Mouse (Mus musculus) NIH3T3 (cell line): ENCODE results near the gene Olfr1333.
A peak's percentile ranks its signal among the peaks of the same experiment; 100 is the strongest.
"Not testable (repeated sequence)": the region's sequence is repeated elsewhere in the genome, so short reads cannot be mapped to it uniquely, and the experiment has no call there.

Experiments
- DNase-seq: peaks from one replicate; pipeline ENCODE4 v3.0.0-alpha.2; 2012; ENCODE audit warnings: low read depth

Gene Olfr1333

GRCm38 (mm10) chr4:118836179-118836578 lies at the start of gene Olfr1333:
Gene Olfr1333 (minus strand): TSS chr4:118836279.
- DNase-seq: no peak

GRCm38 (mm10) chr4:118867566-118867965 lies 31.5 kb upstream of the Olfr1333 start:
- DNase-seq: no peak

- no peak for DNase-seq
Measured at GRCm38 (mm10) chr4:118864349-118864748, 28.3 kb upstream of the Olfr1333 start, which contains the start of gene Olfr1331. Gene Olfr1331 (plus strand): TSS chr4:118864649.

GRCm38 (mm10) chr4:118862704-118863103 lies 26.6 kb upstream of the Olfr1333 start:
- DNase-seq: peak; percentile 9

GRCm38 (mm10) chr4:118861791-118862190 lies 25.7 kb upstream of the Olfr1333 start:
- no peak for DNase-seq

- no peak for DNase-seq
Measured at GRCm38 (mm10) chr4:118818921-118819320, 17.2 kb downstream of the Olfr1333 start.

GRCm38 (mm10) chr4:118809844-118810243 lies 26.2 kb downstream of the Olfr1333 start, which contains the start of gene Olfr1335:
Gene Olfr1335 (minus strand): TSS chr4:118809944.
- DNase-seq: no peak

- not testable (repeated sequence) for DNase-seq
Measured at GRCm38 (mm10) chr4:118792796-118793195, 43.3 kb downstream of the Olfr1333 start.

- no peak for DNase-seq
Measured at GRCm38 (mm10) chr4:118782486-118782885, 53.6 kb downstream of the Olfr1333 start, which contains the start of gene Olfr1337. Gene Olfr1337 (minus strand): TSS chr4:118782586.
